Mouse (Mus musculus): Measurements from ENCODE around the gene Tubg1. TPM values are rescaled to one million over a fixed set of nuclear protein-coding genes. Genes with fewer than 3 reads are reported as not detected.
"Not testable (repeated sequence)": the region's sequence is repeated elsewhere in the genome, so short reads cannot be mapped to it uniquely, and the experiment has no call there.

The Tubg1 gene
- polyA plus RNA-seq, 1 experiment, result 46.6 TPM

GRCm38 (mm10) chr11:101124494-101124893 is 4.8 kb downstream of the Tubg1 start:
- H3K27ac ChIP-seq (replicated peaks; ENCODE audit: low read depth, low read length); H3K4me3 ChIP-seq (ENCODE audit: insufficient read depth, low read depth, low read length); H3K4me1 ChIP-seq (ENCODE audit: control insufficient read depth, insufficient read depth, insufficient read length, low read length): not testable (repeated sequence)

- H3K27ac ChIP-seq (replicated peaks; ENCODE audit: low read depth, low read length); H3K4me3 ChIP-seq (ENCODE audit: insufficient read depth, low read depth, low read length); H3K4me1 ChIP-seq (ENCODE audit: control insufficient read depth, insufficient read depth, insufficient read length, low read length): not testable (repeated sequence)
These were observed 5.3 kb downstream of the Tubg1 start for GRCm38 (mm10) chr11:101125008-101125407.

GRCm38 (mm10) chr11:101127075-101127474 is 7.3 kb downstream of the Tubg1 start:
- H3K4me1 ChIP-seq (ENCODE audit: control insufficient read depth, insufficient read depth, insufficient read length, low read length), result peaks cover 10% of the 10 kb centered on the region
- no peak overlapping the region for H3K4me3 ChIP-seq (ENCODE audit: insufficient read depth, low read depth, low read length)
- H3K27ac ChIP-seq (replicated peaks; ENCODE audit: low read depth, low read length), result no peak overlapping the region

- Histone ChIP-seq H3K4me3 (ENCODE audit: insufficient read depth, low read depth, low read length) (no peak overlapping the region), H3K27ac (replicated peaks; ENCODE audit: low read depth, low read length) (peak overlapping the region; percentile 47), H3K4me1 (ENCODE audit: control insufficient read depth, insufficient read depth, insufficient read length, low read length) (peaks cover 17% of the 10 kb centered on the region)
These were observed 9.3 kb downstream of the Tubg1 start for GRCm38 (mm10) chr11:101128996-101129577.

- Histone ChIP-seq H3K27ac (replicated peaks; ENCODE audit: low read depth, low read length) (peak overlapping the region; percentile 93), H3K4me1 (ENCODE audit: control insufficient read depth, insufficient read depth, insufficient read length, low read length) (peaks cover 20% of the 10 kb centered on the region), H3K4me3 (ENCODE audit: insufficient read depth, low read depth, low read length) (no peak overlapping the region)
These were observed 10.5 kb downstream of the Tubg1 start for GRCm38 (mm10) chr11:101130056-101130756.

- Histone ChIP-seq H3K4me1 (ENCODE audit: control insufficient read depth, insufficient read depth, insufficient read length, low read length) (peaks cover 20% of the 10 kb centered on the region), H3K27ac (replicated peaks; ENCODE audit: low read depth, low read length) (peak overlapping the region; percentile 93; the same call in 1 of the 2 replicates), H3K4me3 (ENCODE audit: insufficient read depth, low read depth, low read length) (no peak overlapping the region)
These were observed 11.4 kb downstream of the Tubg1 start for GRCm38 (mm10) chr11:101131187-101131586.

- Histone ChIP-seq H3K27ac (replicated peaks; ENCODE audit: low read depth, low read length) (0 out of 2 replicates have a peak overlapping the region, but pooled peaks have one; percentile 9), H3K4me3 (ENCODE audit: insufficient read depth, low read depth, low read length) (no peak overlapping the region), H3K4me1 (ENCODE audit: control insufficient read depth, insufficient read depth, insufficient read length, low read length) (peaks cover 20% of the 10 kb centered on the region)
These were observed 12.0 kb downstream of the Tubg1 start for GRCm38 (mm10) chr11:101131701-101132100.

GRCm38 (mm10) chr11:101133037-101133436 is 13.3 kb downstream of the Tubg1 start:
- H3K4me1 ChIP-seq (ENCODE audit: control insufficient read depth, insufficient read depth, insufficient read length, low read length), result peaks cover 20% of the 10 kb centered on the region
- H3K27ac ChIP-seq (replicated peaks; ENCODE audit: low read depth, low read length), result 0 out of 2 replicates have a peak overlapping the region, but pooled peaks have one; percentile 8
- H3K4me3 ChIP-seq (ENCODE audit: insufficient read depth, low read depth, low read length), result no peak overlapping the region

- Histone ChIP-seq H3K27ac (replicated peaks; ENCODE audit: low read depth, low read length) (peak overlapping the region; percentile 98), H3K4me1 (ENCODE audit: control insufficient read depth, insufficient read depth, insufficient read length, low read length) (peaks cover 20% of the 10 kb centered on the region), H3K4me3 (ENCODE audit: insufficient read depth, low read depth, low read length) (no peak overlapping the region)
These were observed 14.6 kb downstream of the Tubg1 start for GRCm38 (mm10) chr11:101134217-101134865.

- no peak overlapping the region for H3K27ac ChIP-seq (replicated peaks; ENCODE audit: low read depth, low read length)
- no peak overlapping the region for H3K4me3 ChIP-seq (ENCODE audit: insufficient read depth, low read depth, low read length)
- H3K4me1 ChIP-seq (ENCODE audit: control insufficient read depth, insufficient read depth, insufficient read length, low read length), result peaks cover 10% of the 10 kb centered on the region; the same call in 1 of the 2 replicates
These were observed 17.3 kb downstream of the Tubg1 start for GRCm38 (mm10) chr11:101137000-101137399.

GRCm38 (mm10) chr11:101138536-101139181 is 18.9 kb downstream of the Tubg1 start:
- Histone ChIP-seq H3K4me3 (ENCODE audit: insufficient read depth, low read depth, low read length) (peak overlapping the region; percentile 11; the same call in 1 of the 2 replicates), H3K27ac (replicated peaks; ENCODE audit: low read depth, low read length) (no peak overlapping the region), H3K4me1 (ENCODE audit: control insufficient read depth, insufficient read depth, insufficient read length, low read length) (peaks cover 8% of the 10 kb centered on the region; the same call in 1 of the 2 replicates)

GRCm38 (mm10) chr11:101140164-101140819 is 20.6 kb downstream of the Tubg1 start:
- Histone ChIP-seq H3K4me1 (ENCODE audit: control insufficient read depth, insufficient read depth, insufficient read length, low read length) (peaks cover 6% of the 10 kb centered on the region; the same call in 1 of the 2 replicates), H3K27ac (replicated peaks; ENCODE audit: low read depth, low read length) (no peak overlapping the region), H3K4me3 (ENCODE audit: insufficient read depth, low read depth, low read length) (peak overlapping the region; percentile 47)

GRCm38 (mm10) chr11:101141088-101141487 is 21.4 kb downstream of the Tubg1 start:
- no peak overlapping the region for H3K27ac ChIP-seq (replicated peaks; ENCODE audit: low read depth, low read length)
- peaks cover 6% of the 10 kb centered on the region; the same call in 1 of the 2 replicates for H3K4me1 ChIP-seq (ENCODE audit: control insufficient read depth, insufficient read depth, insufficient read length, low read length)
- no peak overlapping the region for H3K4me3 ChIP-seq (ENCODE audit: insufficient read depth, low read depth, low read length)

- no peak overlapping the region for H3K27ac ChIP-seq (replicated peaks; ENCODE audit: low read depth, low read length)
- H3K4me1 ChIP-seq (ENCODE audit: control insufficient read depth, insufficient read depth, insufficient read length, low read length), result peaks cover 6% of the 10 kb centered on the region; the same call in 1 of the 2 replicates
- H3K4me3 ChIP-seq (ENCODE audit: insufficient read depth, low read depth, low read length), result no peak overlapping the region
These were observed 22.7 kb downstream of the Tubg1 start for GRCm38 (mm10) chr11:101142215-101142967.
